Mouse (Mus musculus) kidney, embryonic 14.5 days (tissue): ENCODE measurements around the gene Aes. TPM values are rescaled to one million over a fixed set of nuclear protein-coding genes. Genes with fewer than 3 reads are reported as not detected.

Experiments used
- ATAC-seq: fragments of 200-750 bp; cut with Nextera tagmentation; 2 replicates; pipeline ENCODE4 v1.8.0; 2017; ENCODE audit warnings: moderate number of reproducible peaks, mild to moderate bottlenecking, moderate TSS enrichment, moderate library complexity; ENCODE audit not compliant: low FRiP score, low TSS enrichment
- H3K27ac ChIP-seq: fragments of 300-500 bp; sonication (generic); 2 replicates; pipeline ENCODE4 v1.5.1; 2014; ENCODE audit warnings: low read depth, mild to moderate bottlenecking, low read length, moderate library complexity, mixed read lengths
- H3K27me3 ChIP-seq: fragments of 300-500 bp; sonication (generic); 2 replicates; pipeline ENCODE4 v1.6.1; 2014; ENCODE audit warnings: mild to moderate bottlenecking, low read length; ENCODE audit not compliant: control insufficient read depth, insufficient read depth
- H3K36me3 ChIP-seq: fragments of 300-500 bp; sonication (generic); 2 replicates; pipeline ENCODE4 v1.6.1; 2014; ENCODE audit warnings: low read length, mixed read lengths; ENCODE audit not compliant: control insufficient read depth, insufficient read depth
- H3K4me1 ChIP-seq: fragments of 300-500 bp; sonication (generic); 2 replicates; pipeline ENCODE4 v1.6.1; 2014; ENCODE audit warnings: low read length, mixed read lengths; ENCODE audit not compliant: control insufficient read depth, insufficient read depth
- H3K4me2 ChIP-seq: fragments of 300-500 bp; sonication (generic); replicated peaks from 2 replicates; pipeline ENCODE4 v1.6.1; 2014; ENCODE audit warnings: low read depth, mild to moderate bottlenecking, low read length
- H3K4me3 ChIP-seq: fragments of 300-500 bp; sonication (generic); 2 replicates; pipeline ENCODE4 v1.5.1; 2014; ENCODE audit warnings: mild to moderate bottlenecking, low read length
- H3K9ac ChIP-seq: fragments of 300-500 bp; sonication (generic); 2 replicates; pipeline ENCODE4 v1.6.1; 2014; ENCODE audit warnings: low read depth, mild to moderate bottlenecking, low read length, moderate library complexity
- H3K9me3 ChIP-seq: fragments of 300-500 bp; sonication (generic); 2 replicates; pipeline ENCODE4 v1.6.1; 2016; ENCODE audit warnings: low read length; ENCODE audit not compliant: control insufficient read depth
- WGBS: fragments of 180-500 bp; shearing (Covaris S2); extraction: QIAGEN DNeasy Blood & Tissue Kit; methylation state at CpG from one replicate; pipeline ENCODE4 v1.1.7; 2014; 5-methylcytosine and 5-hydroxymethylcytosine counted together
- polyA plus RNA-seq: library from polyadenylated mRNA; unstranded; fragments of >200 nt; fragmentation: Nextera tagmentation; extraction: Ambion mirVana; gene quantifications from 2 replicates; pipeline ENCODE4 v1.2.1, GENCODE M21; 2014

Aes gene
- polyA plus RNA-seq, 1 experiment from 2014 or later, result 408 TPM

- Histone ChIP-seq H3K9me3 (no peaks in the 10 kb centered on the region), H3K4me2 (no peak overlapping the region; the same call in 1 of the 2 replicates), H3K27me3 (no peaks in the 10 kb centered on the region), H3K27ac (no peak overlapping the region), H3K9ac (no peak overlapping the region), H3K4me1 (peaks cover 40% of the 10 kb centered on the region), H3K36me3 (peaks cover 41% of the 10 kb centered on the region), H3K4me3 (no peak overlapping the region)
- ATAC-seq, result no peak
- WGBS, result 72% methylated on average over 6 of the region's 6 CpGs
Observed at GRCm38 (mm10) chr10:81562411-81562810, 3.1 kb downstream of the Aes start.

- no peak for ATAC-seq
- H3K27ac ChIP-seq, result peak overlapping the region; percentile 31; the same call in 1 of the 2 replicates
- H3K4me2 ChIP-seq, result peak overlapping the region; percentile 47
- H3K9ac ChIP-seq, result peak overlapping the region; percentile 20; the same call in 1 of the 2 replicates
- H3K4me1 ChIP-seq, result peaks cover 50% of the 10 kb centered on the region
- no peaks in the 10 kb centered on the region for H3K27me3 ChIP-seq
- H3K36me3 ChIP-seq, result peaks cover 41% of the 10 kb centered on the region
- H3K9me3 ChIP-seq, result no peaks in the 10 kb centered on the region
- H3K4me3 ChIP-seq, result no peak overlapping the region; the same call in 1 of the 2 replicates
- WGBS, result 37% methylated on average over 6 of the region's 6 CpGs
Observed at GRCm38 (mm10) chr10:81563481-81563880, 4.2 kb downstream of the Aes start.

GRCm38 (mm10) chr10:81564216-81564615 lies 4.9 kb downstream of the Aes start:
- Histone ChIP-seq H3K9ac (peak overlapping the region; percentile 12), H3K27ac (peak overlapping the region; percentile 31; the same call in 1 of the 2 replicates), H3K27me3 (no peaks in the 10 kb centered on the region), H3K4me3 (peak overlapping the region; percentile 26), H3K4me1 (peaks cover 58% of the 10 kb centered on the region), H3K4me2 (peak overlapping the region; percentile 47), H3K36me3 (peaks cover 41% of the 10 kb centered on the region), H3K9me3 (no peaks in the 10 kb centered on the region)
- 0 out of 2 replicates have a peak, but pooled peaks have one; percentile 3 for ATAC-seq
- 1% methylated on average over 10 of the region's 10 CpGs for WGBS

- Histone ChIP-seq H3K27me3 (no peaks in the 10 kb centered on the region), H3K4me3 (no peak overlapping the region), H3K36me3 (peaks cover 41% of the 10 kb centered on the region), H3K27ac (no peak overlapping the region), H3K9me3 (no peaks in the 10 kb centered on the region), H3K4me1 (peaks cover 63% of the 10 kb centered on the region), H3K4me2 (no peak overlapping the region; the same call in 1 of the 2 replicates), H3K9ac (peak overlapping the region; percentile 12; the same call in 1 of the 2 replicates)
- WGBS, result 19% methylated on average over 10 of the region's 10 CpGs
- ATAC-seq, result no peak
Observed at GRCm38 (mm10) chr10:81564734-81565133, 5.4 kb downstream of the Aes start.

GRCm38 (mm10) chr10:81565257-81566228 lies 6.3 kb downstream of the Aes start:
- H3K4me2 ChIP-seq, result no peak overlapping the region
- no peak overlapping the region for H3K27ac ChIP-seq
- ATAC-seq, result no peak
- H3K36me3 ChIP-seq, result peaks cover 41% of the 10 kb centered on the region
- H3K4me3 ChIP-seq, result no peak overlapping the region
- H3K4me1 ChIP-seq, result peaks cover 71% of the 10 kb centered on the region
- H3K9me3 ChIP-seq, result no peaks in the 10 kb centered on the region
- 50% methylated on average over 20 of the region's 20 CpGs for WGBS
- no peak overlapping the region for H3K9ac ChIP-seq
- H3K27me3 ChIP-seq, result no peaks in the 10 kb centered on the region

GRCm38 (mm10) chr10:81568381-81569191 lies 9.3 kb downstream of the Aes start:
- H3K4me1 ChIP-seq, result peaks cover 74% of the 10 kb centered on the region
- peak overlapping the region; percentile 9 for H3K4me2 ChIP-seq
- 10% methylated on average over 16 of the region's 16 CpGs for WGBS
- no peaks in the 10 kb centered on the region for H3K9me3 ChIP-seq
- H3K27me3 ChIP-seq, result no peaks in the 10 kb centered on the region
- no peak overlapping the region for H3K4me3 ChIP-seq
- ATAC-seq, result peak; percentile 22
- peak overlapping the region; percentile 5; the same call in 1 of the 2 replicates for H3K9ac ChIP-seq
- peak overlapping the region; percentile 90 for H3K27ac ChIP-seq
- peaks cover 29% of the 10 kb centered on the region for H3K36me3 ChIP-seq

GRCm38 (mm10) chr10:81569507-81570237 lies 10.4 kb downstream of the Aes start:
- Histone ChIP-seq H3K36me3 (peaks cover 20% of the 10 kb centered on the region), H3K4me2 (no peak overlapping the region), H3K27ac (peak overlapping the region; percentile 90), H3K9me3 (no peaks in the 10 kb centered on the region), H3K9ac (peak overlapping the region; percentile 37; the same call in 1 of the 2 replicates), H3K4me3 (no peak overlapping the region), H3K27me3 (no peaks in the 10 kb centered on the region), H3K4me1 (peaks cover 66% of the 10 kb centered on the region)
- no peak for ATAC-seq
- WGBS, result 48% methylated on average over 9 of the region's 9 CpGs

GRCm38 (mm10) chr10:81570238-81570800 lies 11.0 kb downstream of the Aes start:
- WGBS, result 2% methylated on average over 10 of the region's 11 CpGs
- Histone ChIP-seq H3K27me3 (no peaks in the 10 kb centered on the region), H3K9ac (peak overlapping the region; percentile 37), H3K4me3 (peak overlapping the region; percentile 25), H3K4me2 (peak overlapping the region; percentile 61), H3K36me3 (peaks cover 14% of the 10 kb centered on the region), H3K9me3 (no peaks in the 10 kb centered on the region), H3K4me1 (peaks cover 65% of the 10 kb centered on the region), H3K27ac (peak overlapping the region; percentile 90)
- peak; percentile 5 for ATAC-seq
